Mouse (Mus musculus) MN1 (cell line): ENCODE results near the gene Tfdp1.

Experiments used
- DNase-seq: peaks from one replicate; pipeline ENCODE4 v3.0.0-alpha.2; 2016; ENCODE audit warnings: low spot score

Tfdp1 gene

GRCm38 (mm10) chr8:13353155-13353833, 14.7 kb downstream of the Tfdp1 start:
- no peak for DNase-seq

- no peak for DNase-seq
These were observed 15.3 kb downstream of the Tfdp1 start for GRCm38 (mm10) chr8:13353883-13354282.

DNA sequence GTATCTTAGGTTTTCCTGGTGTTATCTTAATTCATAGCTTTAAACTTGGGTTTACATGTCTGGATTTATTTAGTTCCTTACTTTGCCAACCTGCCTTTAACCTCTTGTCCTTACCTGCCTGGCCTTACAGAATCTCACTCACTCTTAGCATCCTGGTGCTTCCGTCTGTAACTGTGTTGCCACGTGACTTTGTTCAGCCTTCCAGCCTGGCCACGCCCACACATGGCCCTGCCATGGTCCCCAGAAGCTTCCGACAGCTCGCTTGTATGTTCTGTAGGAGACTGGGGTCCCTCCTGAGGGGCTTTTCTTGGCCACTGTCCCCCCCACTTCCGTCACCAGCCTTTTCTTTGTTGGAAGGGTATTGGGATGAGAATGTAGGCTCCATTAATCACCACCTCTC, 17.7 kb downstream of the Tfdp1 start:
- no peak for DNase-seq

DNA sequence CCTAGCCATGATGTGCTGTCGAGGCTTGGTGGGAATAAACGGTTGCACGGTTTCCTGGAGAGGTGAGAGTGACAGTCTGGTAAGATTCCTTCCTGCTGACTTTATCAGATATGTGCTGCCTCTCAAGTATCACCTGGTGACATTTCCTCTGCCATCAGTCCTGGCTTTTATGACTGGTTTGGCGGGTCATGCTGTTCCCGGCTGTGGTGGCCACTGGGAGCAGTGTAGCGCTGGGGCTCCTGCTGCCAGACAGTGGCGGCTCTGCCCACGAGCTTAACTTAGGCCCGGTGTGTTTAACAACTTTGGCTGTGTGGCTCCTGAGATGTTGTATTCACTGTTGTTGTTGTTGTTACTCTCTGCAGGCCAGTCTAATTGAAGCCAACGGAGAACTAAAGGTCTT, 18.1 kb downstream of the Tfdp1 start:
- DNase-seq = no peak

DNA sequence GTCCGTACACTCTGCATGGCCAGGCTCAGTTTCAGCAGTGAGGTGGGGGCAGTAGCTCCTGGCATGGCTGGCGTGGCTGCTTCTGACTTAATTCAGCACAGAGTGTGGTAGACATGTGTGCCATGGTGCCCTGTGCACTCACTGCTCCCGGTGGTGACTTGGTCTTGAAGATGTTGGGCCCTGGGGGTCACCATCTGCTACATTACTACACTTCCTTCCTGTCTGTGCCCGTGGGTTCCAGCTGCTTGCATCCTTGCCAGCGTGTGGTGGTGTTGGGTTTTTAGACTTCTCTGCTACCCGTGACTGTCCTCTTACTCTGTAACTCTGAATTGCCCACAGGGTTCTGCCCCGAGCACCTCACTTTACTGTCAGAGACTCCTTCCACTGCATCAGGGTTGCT, 21.7 kb downstream of the Tfdp1 start:
- no peak for DNase-seq

- DNase-seq = no peak
These were observed 23.3 kb downstream of the Tfdp1 start for GRCm38 (mm10) chr8:13361865-13362264.

DNA sequence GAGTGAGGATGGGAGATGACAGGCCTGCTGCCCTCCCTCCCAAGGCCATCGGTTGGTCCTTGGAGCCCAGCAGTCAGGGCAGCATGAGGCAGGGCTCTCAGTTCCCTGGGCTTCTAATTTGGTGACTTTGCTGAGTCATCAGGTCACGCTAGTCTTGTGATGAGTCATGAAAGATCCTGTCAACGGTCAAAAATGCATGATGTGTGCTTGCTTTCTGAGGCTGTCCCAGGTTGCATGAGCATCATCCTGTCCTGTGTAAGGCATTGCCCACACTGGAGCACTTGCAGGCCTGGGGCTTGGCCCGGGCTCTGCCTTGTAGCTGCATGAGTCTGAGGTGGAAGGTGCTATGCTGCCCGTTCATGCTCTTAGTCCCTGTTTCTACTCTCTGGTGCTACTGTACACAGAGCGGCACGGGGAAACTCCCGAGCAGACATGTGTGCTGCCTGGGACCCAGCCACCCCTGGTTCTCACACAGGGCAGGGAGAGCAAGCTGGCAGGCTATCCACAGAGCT, 34.7 kb downstream of the Tfdp1 start:
- DNase-seq = peak; percentile 80

DNA sequence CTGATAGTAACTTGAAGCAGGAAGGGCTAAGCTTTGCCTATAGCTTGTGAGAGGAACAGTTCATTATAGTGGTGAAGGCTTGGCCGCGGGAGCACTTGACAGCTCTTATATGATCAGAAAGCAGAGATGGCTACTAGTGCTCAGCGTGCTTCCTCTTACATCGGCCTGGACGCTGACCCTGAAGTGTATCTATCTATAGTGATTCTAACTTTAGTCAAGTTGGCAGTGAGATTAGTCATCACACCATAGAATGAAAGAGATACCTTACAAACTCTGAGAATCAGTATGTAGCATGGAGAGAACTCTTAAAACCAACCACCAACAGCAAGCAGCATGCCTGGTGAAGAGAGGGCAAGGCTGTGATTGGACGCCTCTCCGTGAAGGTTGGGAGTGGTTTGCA, 43.1 kb downstream of the Tfdp1 start:
- no peak for DNase-seq

GRCm38 (mm10) chr8:13382536-13382935, 44.0 kb downstream of the Tfdp1 start:
- DNase-seq = no peak

GRCm38 (mm10) chr8:13382999-13383398, 44.4 kb downstream of the Tfdp1 start:
- no peak for DNase-seq

DNA sequence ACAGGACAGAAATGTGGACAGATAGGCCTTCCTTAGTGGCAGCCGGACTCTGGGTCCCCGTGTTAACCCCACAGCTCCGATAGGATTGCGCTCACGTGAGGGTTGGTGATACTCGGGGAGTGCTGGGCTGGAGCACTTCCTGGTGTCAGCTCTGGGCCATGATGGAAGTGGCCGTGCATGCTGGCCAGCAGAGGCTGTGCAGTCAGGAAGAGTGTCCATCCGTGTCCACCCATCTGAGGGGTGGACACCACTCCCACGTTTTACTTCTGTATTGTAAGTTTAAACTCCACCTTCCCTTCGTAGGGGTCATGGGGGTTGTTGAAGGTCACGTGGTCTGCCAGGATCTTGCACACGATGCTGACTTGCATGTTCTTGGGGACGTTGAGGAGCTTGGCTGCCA, 47.8 kb downstream of the Tfdp1 start:
- DNase-seq = no peak

GRCm38 (mm10) chr8:13387728-13388127, 49.2 kb downstream of the Tfdp1 start:
- no peak for DNase-seq

DNA sequence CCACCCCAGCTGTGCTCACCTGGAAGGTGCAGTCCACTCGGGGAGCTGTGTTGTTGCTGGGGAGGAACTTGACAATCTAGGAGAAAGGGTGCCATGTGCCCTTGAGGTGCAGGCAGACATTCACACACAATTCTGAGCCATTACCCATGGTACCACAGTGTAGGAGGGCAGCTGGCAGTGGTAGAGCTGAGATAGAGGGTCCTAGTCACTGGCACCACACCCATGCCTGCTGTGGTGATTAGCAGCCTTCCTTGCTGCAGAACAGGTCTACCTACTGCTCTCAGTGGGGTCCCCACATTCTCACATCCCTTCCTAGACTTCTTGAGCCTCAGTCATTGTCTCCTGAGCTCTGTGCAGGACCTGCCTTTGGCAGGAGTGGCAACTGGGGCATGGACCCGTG, 50.2 kb downstream of the Tfdp1 start:
- no peak for DNase-seq

DNA sequence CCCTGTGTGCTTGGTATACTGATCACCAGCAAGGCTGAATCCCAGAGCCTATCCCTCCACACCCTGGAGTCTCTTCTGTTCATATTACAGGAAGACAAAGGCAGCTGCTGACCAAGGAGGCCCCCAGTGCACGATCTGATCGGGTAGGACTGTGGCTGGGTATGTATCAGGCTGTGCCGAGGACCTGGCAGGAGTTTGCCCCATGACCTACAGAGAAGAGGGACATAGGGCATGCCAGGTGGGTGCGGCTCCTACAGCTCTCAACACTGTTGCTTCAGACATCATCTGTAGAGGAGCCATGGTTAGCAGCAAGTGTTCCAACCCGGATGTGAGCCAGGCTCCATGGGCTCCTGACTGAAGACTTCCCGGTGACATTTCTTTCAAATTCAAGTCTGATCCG, 55.3 kb downstream of the Tfdp1 start:
- DNase-seq = no peak

DNA sequence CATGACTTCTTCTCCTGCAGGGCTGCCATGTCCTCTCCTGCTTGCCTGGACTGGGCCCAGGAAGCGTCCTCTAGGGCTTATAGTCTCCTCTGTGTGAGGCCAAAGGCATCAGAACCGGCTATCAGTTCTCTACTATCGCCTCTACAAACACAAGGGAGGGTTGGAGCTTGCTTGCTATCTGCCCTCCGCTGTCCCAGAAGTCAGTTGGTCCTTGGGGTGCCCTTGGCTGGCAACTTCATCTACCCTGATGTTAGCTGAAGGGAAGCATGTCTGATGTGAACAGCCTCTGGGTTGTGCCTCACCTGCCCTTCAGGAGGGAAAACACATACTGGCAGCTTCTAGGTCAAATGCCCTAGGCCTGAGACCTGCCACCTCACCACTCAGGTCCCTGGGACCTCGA, 58.2 kb downstream of the Tfdp1 start, which contains the start of gene Atp4b:
Atp4b (minus strand) TSS at position 101 of the 400 bp plus-strand sequence.
- no peak for DNase-seq

- DNase-seq = no peak
These were observed 65.0 kb downstream of the Tfdp1 start for GRCm38 (mm10) chr8:13403517-13403916.

DNA sequence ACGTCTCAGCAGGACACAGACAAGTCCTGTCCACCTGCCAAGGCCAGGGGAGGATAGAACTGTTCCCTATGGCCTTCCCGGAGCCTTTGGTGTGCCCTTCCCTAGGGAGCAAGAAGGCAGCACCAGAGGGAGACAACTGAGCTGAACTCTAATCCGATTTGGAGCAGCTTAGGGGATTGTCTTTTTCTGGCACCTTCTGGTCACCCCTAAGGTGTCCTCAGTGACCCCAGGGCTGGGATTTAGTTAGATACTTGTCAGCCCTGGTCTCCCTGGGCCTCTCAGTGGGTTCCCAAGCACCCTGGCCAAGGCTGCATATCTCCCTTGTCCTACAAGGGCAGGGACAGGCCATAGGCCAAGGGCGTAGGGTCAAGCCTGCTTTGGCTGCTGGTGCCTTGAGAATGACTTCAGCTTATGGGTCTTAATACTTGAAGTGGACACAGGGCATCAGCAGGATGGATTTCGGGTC, 66.1 kb downstream of the Tfdp1 start, which contains the start of gene Grk1:
Grk1 (plus strand) TSS at position 416 of the 466 bp plus-strand sequence.
- DNase-seq = no peak

GRCm38 (mm10) chr8:13406011-13406410, 67.5 kb downstream of the Tfdp1 start:
- DNase-seq = no peak

GRCm38 (mm10) chr8:13411597-13411996, 73.0 kb downstream of the Tfdp1 start:
- peak; percentile 85 for DNase-seq

DNA sequence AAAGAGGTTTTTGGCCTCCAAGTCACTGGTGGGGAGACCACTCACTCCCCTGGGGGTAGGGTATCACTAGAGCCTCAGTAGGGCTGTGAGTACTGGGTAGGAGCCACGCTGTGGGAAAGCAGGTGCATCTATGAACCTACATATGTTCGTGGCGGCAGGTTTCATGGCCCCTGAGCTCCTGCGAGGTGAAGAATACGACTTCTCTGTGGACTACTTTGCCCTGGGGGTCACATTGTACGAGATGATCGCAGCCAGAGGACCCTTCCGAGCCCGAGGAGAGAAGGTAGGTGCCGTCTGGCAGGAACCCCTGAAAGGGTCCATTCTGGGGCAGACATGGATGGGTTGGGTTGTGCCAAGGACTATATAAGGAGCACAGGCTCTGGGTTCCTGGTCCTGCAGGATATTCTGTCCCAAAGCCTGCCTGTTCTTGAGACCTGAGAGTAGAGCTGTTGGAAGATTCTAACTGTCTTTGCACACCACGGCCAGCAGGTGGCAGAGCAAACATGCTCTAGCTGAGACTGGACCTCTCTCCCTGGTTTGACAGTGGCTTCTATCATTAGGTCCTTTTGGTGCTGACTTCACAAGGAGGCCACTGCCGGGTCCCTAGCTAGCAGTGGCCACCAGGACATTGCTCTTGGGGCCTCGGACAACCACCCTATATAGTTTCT, 74.5 kb downstream of the Tfdp1 start:
- peak; percentile 85 for DNase-seq

- DNase-seq = no peak
These were observed 75.4 kb downstream of the Tfdp1 start for GRCm38 (mm10) chr8:13413823-13414390.

- no peak for DNase-seq
These were observed 77.3 kb downstream of the Tfdp1 start for GRCm38 (mm10) chr8:13415879-13416278.

- DNase-seq = no peak
These were observed 80.6 kb downstream of the Tfdp1 start for GRCm38 (mm10) chr8:13419111-13419639.
